Mouse (Mus musculus) liver, embryonic 14.5 days (tissue): Measurements from ENCODE around the gene Krcc1.

Experiments
- CTCF ChIP-seq: IDR thresholded peaks from 2 replicates; pipeline ENCODE4 v1.5.1; 2016; ENCODE audit warnings: antibody characterized with exemption, low read depth, control low read depth
- EP300 ChIP-seq: IDR thresholded peaks from 2 replicates; pipeline ENCODE4 v1.6.1; 2016; ENCODE audit warnings: antibody characterized with exemption, low read depth

GRCm38 (mm10) chr6:71307486-71307885 is 36.0 kb downstream of the Krcc1 start:
- TF ChIP-seq CTCF (no peak), EP300 (no peak)
